Mouse (Mus musculus) kidney, embryonic 14.5 days (tissue): Measurements from ENCODE around the gene Hectd2. TPM values are rescaled to one million over a fixed set of nuclear protein-coding genes. Genes with fewer than 3 reads are reported as not detected.

ENCODE experiments used
- ATAC-seq: fragments of 200-750 bp; cut with Nextera tagmentation; 2 replicates; pipeline ENCODE4 v1.8.0; 2017; ENCODE audit warnings: moderate number of reproducible peaks, mild to moderate bottlenecking, moderate TSS enrichment, moderate library complexity; ENCODE audit not compliant: low FRiP score, low TSS enrichment
- H3K27ac ChIP-seq: fragments of 300-500 bp; sonication (generic); 2 replicates; pipeline ENCODE4 v1.5.1; 2014; ENCODE audit warnings: low read depth, mild to moderate bottlenecking, low read length, moderate library complexity, mixed read lengths
- H3K27me3 ChIP-seq: fragments of 300-500 bp; sonication (generic); 2 replicates; pipeline ENCODE4 v1.6.1; 2014; ENCODE audit warnings: mild to moderate bottlenecking, low read length; ENCODE audit not compliant: control insufficient read depth, insufficient read depth
- H3K36me3 ChIP-seq: fragments of 300-500 bp; sonication (generic); 2 replicates; pipeline ENCODE4 v1.6.1; 2014; ENCODE audit warnings: low read length, mixed read lengths; ENCODE audit not compliant: control insufficient read depth, insufficient read depth
- H3K4me1 ChIP-seq: fragments of 300-500 bp; sonication (generic); 2 replicates; pipeline ENCODE4 v1.6.1; 2014; ENCODE audit warnings: low read length, mixed read lengths; ENCODE audit not compliant: control insufficient read depth, insufficient read depth
- H3K4me2 ChIP-seq: fragments of 300-500 bp; sonication (generic); replicated peaks from 2 replicates; pipeline ENCODE4 v1.6.1; 2014; ENCODE audit warnings: low read depth, mild to moderate bottlenecking, low read length
- H3K4me3 ChIP-seq: fragments of 300-500 bp; sonication (generic); 2 replicates; pipeline ENCODE4 v1.5.1; 2014; ENCODE audit warnings: mild to moderate bottlenecking, low read length
- H3K9ac ChIP-seq: fragments of 300-500 bp; sonication (generic); 2 replicates; pipeline ENCODE4 v1.6.1; 2014; ENCODE audit warnings: low read depth, mild to moderate bottlenecking, low read length, moderate library complexity
- H3K9me3 ChIP-seq: fragments of 300-500 bp; sonication (generic); 2 replicates; pipeline ENCODE4 v1.6.1; 2016; ENCODE audit warnings: low read length; ENCODE audit not compliant: control insufficient read depth
- WGBS: fragments of 180-500 bp; shearing (Covaris S2); extraction: QIAGEN DNeasy Blood & Tissue Kit; methylation state at CpG from one replicate; pipeline ENCODE4 v1.1.7; 2014; 5-methylcytosine and 5-hydroxymethylcytosine counted together
- polyA plus RNA-seq: library from polyadenylated mRNA; unstranded; fragments of >200 nt; fragmentation: Nextera tagmentation; extraction: Ambion mirVana; gene quantifications from 2 replicates; pipeline ENCODE4 v1.2.1, GENCODE M21; 2014

The Hectd2 gene
- polyA plus RNA-seq, 1 experiment from 2014 or later, result 3.2 TPM

GRCm38 (mm10) chr19:36626881-36627280 lies 72.4 kb downstream of the Hectd2 start:
- H3K27ac ChIP-seq, result no peak overlapping the region
- no peak overlapping the region for H3K9ac ChIP-seq
- H3K4me3 ChIP-seq, result no peak overlapping the region
- H3K4me2 ChIP-seq, result no peak overlapping the region
- no peaks in the 10 kb centered on the region for H3K4me1 ChIP-seq
- WGBS, result 92% methylated on average over 4 of the region's 4 CpGs
- ATAC-seq, result no peak
- no peaks in the 10 kb centered on the region for H3K36me3 ChIP-seq
- no peaks in the 10 kb centered on the region for H3K27me3 ChIP-seq
- no peaks in the 10 kb centered on the region for H3K9me3 ChIP-seq

DNA sequence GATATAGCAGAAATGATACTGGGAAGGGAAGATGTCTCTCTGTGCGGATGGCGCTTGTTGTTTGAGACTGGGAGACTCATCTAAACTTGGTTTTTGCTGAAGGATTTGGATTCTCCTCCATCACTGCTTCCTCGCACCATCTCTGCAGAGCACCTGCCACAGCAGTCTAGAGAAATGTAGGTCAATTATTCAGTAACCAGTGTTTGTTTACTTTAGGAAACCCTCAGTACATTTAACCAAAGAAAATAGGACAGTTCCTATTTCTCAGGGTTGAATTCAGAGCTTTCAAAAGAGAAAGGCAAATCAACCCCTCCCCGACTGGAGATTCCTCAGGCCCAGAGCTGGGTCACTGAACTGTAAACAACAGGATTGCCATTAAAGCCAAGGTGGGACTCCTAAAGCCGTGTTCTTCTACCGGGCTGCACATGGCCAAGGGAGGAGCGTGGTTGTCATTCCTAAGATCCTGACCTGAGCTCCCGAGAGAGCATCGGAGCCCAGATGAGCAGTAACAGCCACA lies 75.0 kb downstream of the Hectd2 start:
- Histone ChIP-seq H3K36me3 (no peaks in the 10 kb centered on the region), H3K9ac (no peak overlapping the region), H3K4me2 (no peak overlapping the region), H3K9me3 (no peaks in the 10 kb centered on the region), H3K4me1 (no peaks in the 10 kb centered on the region), H3K27me3 (no peaks in the 10 kb centered on the region), H3K27ac (no peak overlapping the region), H3K4me3 (no peak overlapping the region)
- 69% methylated on average over 9 of the region's 9 CpGs for WGBS
- no peak for ATAC-seq

DNA sequence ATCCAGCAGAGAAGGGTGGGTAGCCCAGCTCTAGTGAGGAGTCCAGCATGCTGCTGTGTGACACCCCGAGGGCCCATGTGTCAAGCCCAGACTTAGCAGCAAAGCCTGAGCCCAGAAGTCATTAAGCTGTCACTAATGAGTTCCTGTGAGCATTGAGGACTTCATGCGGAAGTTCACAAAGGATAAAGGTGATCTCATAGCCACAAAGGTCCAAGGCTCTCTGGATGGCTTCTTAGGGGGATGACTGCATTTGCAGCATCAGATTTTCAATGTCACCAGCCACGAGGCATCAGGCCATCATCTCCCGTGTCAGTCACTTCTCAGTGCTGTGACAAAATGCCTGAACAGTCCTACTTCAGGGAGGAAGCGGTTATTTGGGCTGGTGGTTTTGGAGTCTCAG lies 75.9 kb downstream of the Hectd2 start:
- Histone ChIP-seq H3K9me3 (no peaks in the 10 kb centered on the region), H3K4me1 (no peaks in the 10 kb centered on the region), H3K27ac (no peak overlapping the region), H3K4me3 (no peak overlapping the region), H3K27me3 (no peaks in the 10 kb centered on the region), H3K4me2 (no peak overlapping the region), H3K36me3 (no peaks in the 10 kb centered on the region), H3K9ac (no peak overlapping the region)
- no peak for ATAC-seq
- 73% methylated on average over 5 of the region's 5 CpGs for WGBS

DNA sequence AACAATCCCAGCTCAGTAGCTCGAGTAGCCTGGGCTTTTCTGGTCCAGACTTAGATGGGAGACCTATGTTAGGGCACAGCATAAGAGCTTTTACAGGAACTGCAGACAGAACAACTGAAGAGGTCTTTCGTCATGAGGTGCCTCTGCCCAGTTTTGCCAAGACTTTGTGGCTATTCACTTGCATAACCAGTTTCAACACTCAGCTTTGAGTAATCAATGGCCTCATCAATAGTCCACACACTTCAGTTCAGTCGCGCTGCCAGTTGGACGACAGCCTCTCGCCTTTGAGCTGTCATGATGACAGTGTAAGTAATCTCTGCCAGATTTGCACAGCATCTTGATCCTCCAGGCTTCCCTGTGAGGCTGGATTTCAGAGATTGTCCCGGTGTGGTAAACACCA lies 80.3 kb downstream of the Hectd2 start:
- no peaks in the 10 kb centered on the region for H3K4me1 ChIP-seq
- ATAC-seq, result no peak
- H3K4me2 ChIP-seq, result no peak overlapping the region
- H3K4me3 ChIP-seq, result no peak overlapping the region
- no peaks in the 10 kb centered on the region for H3K9me3 ChIP-seq
- H3K36me3 ChIP-seq, result no peaks in the 10 kb centered on the region
- H3K27me3 ChIP-seq, result no peaks in the 10 kb centered on the region
- no peak overlapping the region for H3K9ac ChIP-seq
- H3K27ac ChIP-seq, result no peak overlapping the region
- WGBS, result 90% methylated on average over 7 of the region's 7 CpGs

DNA sequence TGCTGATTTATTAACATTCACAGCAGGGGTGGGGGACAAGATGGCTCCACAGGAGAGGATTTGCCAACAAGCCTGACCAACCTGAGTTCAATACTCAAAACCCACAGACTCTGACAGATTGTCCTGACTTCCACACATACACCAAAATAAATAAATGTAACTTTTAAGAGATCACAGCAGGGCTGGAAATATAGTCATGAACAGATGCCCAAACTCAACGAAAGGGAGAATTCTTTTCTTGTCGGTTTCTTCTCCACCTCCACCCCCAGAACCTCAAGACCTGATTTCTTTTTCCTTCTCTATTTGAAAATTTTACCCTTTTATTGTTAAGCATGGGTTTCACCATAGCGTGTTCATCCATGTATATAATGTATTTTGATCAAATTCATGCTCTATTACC lies 82.8 kb downstream of the Hectd2 start:
- Histone ChIP-seq H3K27ac (no peak overlapping the region), H3K4me3 (no peak overlapping the region), H3K4me1 (no peaks in the 10 kb centered on the region), H3K9ac (no peak overlapping the region), H3K9me3 (no peaks in the 10 kb centered on the region; the same call in 1 of the 2 replicates), H3K4me2 (no peak overlapping the region), H3K27me3 (no peaks in the 10 kb centered on the region), H3K36me3 (no peaks in the 10 kb centered on the region)
- WGBS, result 94% methylated on average over 3 of the region's 3 CpGs
- no peak for ATAC-seq

GRCm38 (mm10) chr19:36637948-36638587 lies 83.6 kb downstream of the Hectd2 start:
- H3K9ac ChIP-seq, result no peak overlapping the region
- H3K4me2 ChIP-seq, result no peak overlapping the region
- ATAC-seq, result no peak
- no peak overlapping the region for H3K27ac ChIP-seq
- no peaks in the 10 kb centered on the region for H3K4me1 ChIP-seq
- 73% methylated on average over 7 of the region's 7 CpGs for WGBS
- H3K4me3 ChIP-seq, result no peak overlapping the region
- peaks cover 4% of the 10 kb centered on the region; the same call in 1 of the 2 replicates for H3K9me3 ChIP-seq
- H3K27me3 ChIP-seq, result no peaks in the 10 kb centered on the region
- no peaks in the 10 kb centered on the region for H3K36me3 ChIP-seq

GRCm38 (mm10) chr19:36639072-36639471 lies 84.6 kb downstream of the Hectd2 start:
- Histone ChIP-seq H3K36me3 (no peaks in the 10 kb centered on the region), H3K27ac (no peak overlapping the region), H3K9me3 (peaks cover 4% of the 10 kb centered on the region; the same call in 1 of the 2 replicates), H3K9ac (no peak overlapping the region), H3K27me3 (no peaks in the 10 kb centered on the region), H3K4me2 (no peak overlapping the region), H3K4me1 (no peaks in the 10 kb centered on the region), H3K4me3 (no peak overlapping the region)
- no peak for ATAC-seq
- WGBS, result 87% methylated on average over 9 of the region's 9 CpGs

- no peak overlapping the region for H3K27ac ChIP-seq
Observed at GRCm38 (mm10) chr19:36641128-36641527, 86.7 kb downstream of the Hectd2 start.

DNA sequence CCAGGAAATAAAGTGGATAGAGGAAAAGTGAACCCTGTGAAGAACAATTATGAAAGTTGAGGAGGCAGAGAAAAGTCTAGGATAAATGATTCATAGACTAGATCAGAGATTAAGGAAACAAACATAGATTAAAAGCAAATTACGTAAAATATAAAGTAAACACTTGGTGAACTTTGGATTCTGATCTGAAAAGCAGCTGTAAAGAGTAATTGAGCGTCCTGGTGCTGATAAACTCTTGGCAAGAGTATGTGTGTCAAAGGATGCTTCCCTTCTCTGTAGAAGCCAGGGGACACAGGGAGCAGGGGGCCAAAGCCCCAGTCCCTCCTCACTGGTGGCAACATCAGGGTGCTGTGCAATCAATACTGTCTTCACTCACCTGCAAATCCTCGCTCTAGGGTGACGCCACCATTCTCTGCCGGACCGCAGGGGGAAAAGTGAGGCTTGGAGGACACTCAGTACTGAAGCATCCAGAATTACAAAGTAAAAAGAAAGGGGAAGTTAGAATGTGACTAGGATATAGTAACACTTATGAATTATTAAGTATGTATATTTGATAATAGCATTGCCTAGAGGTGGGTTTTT lies 91.0 kb downstream of the Hectd2 start:
- Histone ChIP-seq H3K9ac (no peak overlapping the region), H3K4me1 (no peaks in the 10 kb centered on the region), H3K4me3 (no peak overlapping the region), H3K9me3 (peaks cover 4% of the 10 kb centered on the region; the same call in 1 of the 2 replicates), H3K4me2 (no peak overlapping the region), H3K36me3 (no peaks in the 10 kb centered on the region), H3K27ac (no peak overlapping the region), H3K27me3 (no peaks in the 10 kb centered on the region)
- no peak for ATAC-seq
- 86% methylated on average over 6 of the region's 6 CpGs for WGBS

More at GRCm38 (mm10) chr19:36641128-36641527, 86.7 kb downstream of the Hectd2 start:
- no peak for ATAC-seq
- H3K9me3 ChIP-seq, result peaks cover 4% of the 10 kb centered on the region; the same call in 1 of the 2 replicates
- no peaks in the 10 kb centered on the region for H3K36me3 ChIP-seq
- no peaks in the 10 kb centered on the region for H3K4me1 ChIP-seq
- H3K9ac ChIP-seq, result no peak overlapping the region
- H3K4me3 ChIP-seq, result no peak overlapping the region
- H3K4me2 ChIP-seq, result no peak overlapping the region
- WGBS, result 77% methylated on average over 3 of the region's 3 CpGs
- H3K27me3 ChIP-seq, result no peaks in the 10 kb centered on the region
